Mouse (Mus musculus) C2C12 (cell line): Measurements from ENCODE around the gene Trem3.

ENCODE experiments used
- CEBPB ChIP-seq: IDR thresholded peaks from one replicate; pipeline ENCODE4 v1.6.1; 2011; ENCODE audit warnings: low read depth, mild to moderate bottlenecking, control low read depth, moderate library complexity
- CTCF ChIP-seq: IDR thresholded peaks from one replicate; pipeline ENCODE4 v1.5.1; 2011; ENCODE audit not compliant: control insufficient read depth, insufficient read depth, insufficient read length
- MYOD1 ChIP-seq: IDR thresholded peaks from one replicate; pipeline ENCODE4 v1.6.1; 2011; ENCODE audit warnings: low read depth; ENCODE audit not compliant: control insufficient read depth, insufficient read length
- MYOG ChIP-seq: IDR thresholded peaks from one replicate; pipeline ENCODE4 v1.6.1; 2011; ENCODE audit not compliant: control insufficient read depth, insufficient read length; ENCODE audit errors: extremely low read depth
- USF1 ChIP-seq: IDR thresholded peaks from one replicate; pipeline ENCODE4 v1.6.1; 2011; ENCODE audit warnings: low read depth, mild to moderate bottlenecking, control low read depth, moderate library complexity

GRCm38 (mm10) chr17:48281739-48282085 lies 34.1 kb downstream of the Trem3 start:
- TF ChIP-seq CTCF: no peak
- no peak for TF ChIP-seq MYOG
- no peak for TF ChIP-seq USF1
- no peak for TF ChIP-seq MYOD1
- TF ChIP-seq CEBPB: no peak
